Mouse (Mus musculus): Measurements from ENCODE around the gene Olfr1450.
"Not testable (repeated sequence)": the region's sequence is repeated elsewhere in the genome, so short reads cannot be mapped to it uniquely, and the experiment has no call there.

The Olfr1450 gene

DNA sequence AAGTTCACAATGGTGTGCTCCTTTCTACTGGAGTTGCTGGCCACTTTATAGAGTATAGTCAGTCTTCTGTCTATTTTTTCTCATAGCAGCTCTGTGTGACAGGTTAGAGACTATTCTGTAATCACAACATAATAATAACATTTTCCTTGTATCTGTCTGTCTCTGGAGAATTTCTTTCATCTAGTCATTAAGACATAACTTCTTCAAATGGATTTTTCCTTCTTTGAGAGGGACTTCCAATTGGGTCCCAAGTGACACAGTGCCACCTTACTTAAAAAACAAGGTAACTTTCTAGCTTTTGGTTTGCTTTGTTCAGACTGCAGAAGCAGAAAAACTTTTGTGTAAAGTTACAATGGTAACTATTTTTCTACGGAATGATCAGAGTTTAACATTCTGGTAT lies at the start of gene Olfr1450:
TSS of gene Olfr1450 (plus strand) at position 301 of the 400 bp plus-strand sequence.
- no peak for DNase-seq (ENCODE audit: low spot score)

- no peak for DNase-seq (ENCODE audit: low spot score)
Measured at GRCm38 (mm10) chr19:12903643-12904042, 46.4 kb upstream of the Olfr1450 start, which contains the start of gene Olfr1447. Gene Olfr1447, minus strand, starts transcription at chr19:12903743.

DNA sequence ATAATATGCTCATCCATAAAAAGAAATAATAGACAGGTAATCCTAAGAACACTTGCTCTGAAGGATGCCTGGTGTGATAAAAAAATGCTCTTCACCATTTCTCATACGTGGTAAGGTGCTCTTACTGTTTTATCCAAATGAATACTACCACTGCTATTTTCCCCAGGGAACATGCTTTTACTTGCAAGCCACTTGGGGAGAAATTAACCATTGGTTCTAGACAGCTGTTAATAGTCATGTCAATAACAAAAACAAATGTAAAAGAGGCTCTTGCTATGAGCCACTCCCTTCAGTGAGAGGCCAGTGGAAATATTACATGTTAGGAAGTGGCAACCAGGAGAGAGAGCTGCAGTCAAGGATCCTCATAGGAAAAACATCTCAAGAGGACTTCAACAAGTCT lies 25.7 kb upstream of the Olfr1450 start, which contains the start of gene Olfr1448:
TSS of gene Olfr1448 (minus strand) at position 101 of the 400 bp plus-strand sequence.
- DNase-seq (ENCODE audit: low spot score): no peak

DNA sequence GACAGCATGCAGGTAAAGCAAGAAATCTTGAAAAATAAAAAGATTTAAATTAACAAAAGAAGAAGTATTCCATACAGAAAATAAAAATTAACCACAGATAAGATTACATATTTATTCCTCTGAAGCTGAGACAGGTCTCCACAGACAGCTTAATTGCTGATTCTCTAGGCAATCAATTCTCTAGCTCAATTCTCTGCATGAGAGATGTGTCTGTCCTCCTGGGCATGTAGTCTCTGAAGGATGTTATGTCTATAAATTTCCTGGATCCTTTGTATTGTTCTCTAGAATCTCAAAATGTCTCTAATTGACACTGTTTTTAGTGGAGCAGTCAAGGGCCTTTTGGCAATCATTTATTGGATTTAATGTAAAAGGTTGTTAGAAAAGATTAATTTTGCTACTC lies 19.5 kb upstream of the Olfr1450 start, which contains the start of gene Olfr1449:
TSS of gene Olfr1449 (plus strand) at position 301 of the 400 bp plus-strand sequence.
- no peak for DNase-seq (ENCODE audit: low spot score)

- not testable (repeated sequence) for DNase-seq (ENCODE audit: low spot score)
Measured at GRCm38 (mm10) chr19:12970082-12970481, 20.0 kb downstream of the Olfr1450 start.

DNA sequence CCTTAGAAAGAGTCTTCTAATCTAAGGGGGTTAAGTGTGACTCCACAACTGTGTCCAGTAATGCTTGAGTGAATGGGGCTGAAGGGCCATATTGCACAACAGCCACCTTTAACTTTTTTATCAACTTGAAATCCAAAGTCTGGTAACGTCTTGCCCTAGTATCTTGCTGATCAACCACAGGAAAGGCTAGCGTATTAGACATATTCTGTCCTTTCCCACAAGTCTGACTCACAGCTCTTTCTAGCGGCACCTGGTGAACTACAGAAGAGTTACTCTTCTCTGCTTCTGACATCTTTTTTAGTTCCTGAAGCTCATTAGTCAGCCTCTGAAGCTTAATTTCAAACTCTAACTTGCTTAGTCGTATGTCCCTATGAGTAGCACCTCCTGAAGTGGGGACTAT lies 42.3 kb downstream of the Olfr1450 start:
- not testable (repeated sequence) for DNase-seq (ENCODE audit: low spot score)

DNA sequence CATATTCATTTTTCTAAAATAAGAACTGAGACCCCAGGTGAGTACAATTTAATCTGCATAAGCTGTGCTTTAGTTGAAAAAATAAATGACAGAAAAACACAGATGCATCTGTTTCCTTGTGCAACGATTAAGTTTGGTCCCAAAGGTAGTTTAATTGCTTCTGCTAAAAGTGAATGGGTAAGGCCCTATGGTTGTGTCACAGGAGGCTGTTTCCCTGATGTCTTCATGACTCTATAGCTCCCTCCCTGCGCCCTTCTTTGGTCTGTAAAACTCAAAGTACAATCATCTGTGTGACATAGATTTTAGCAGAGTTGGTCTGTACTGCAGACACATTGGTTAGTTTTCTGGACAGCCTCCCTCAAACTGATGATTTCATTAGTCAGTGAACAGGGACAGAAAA lies 44.7 kb downstream of the Olfr1450 start, which contains the start of gene Olfr1451:
TSS of gene Olfr1451 (plus strand) at position 301 of the 400 bp plus-strand sequence.
- DNase-seq (ENCODE audit: low spot score): no peak
